20 mouse cellular contexts compared by ENCODE assay signal in the genomic region with DNA sequence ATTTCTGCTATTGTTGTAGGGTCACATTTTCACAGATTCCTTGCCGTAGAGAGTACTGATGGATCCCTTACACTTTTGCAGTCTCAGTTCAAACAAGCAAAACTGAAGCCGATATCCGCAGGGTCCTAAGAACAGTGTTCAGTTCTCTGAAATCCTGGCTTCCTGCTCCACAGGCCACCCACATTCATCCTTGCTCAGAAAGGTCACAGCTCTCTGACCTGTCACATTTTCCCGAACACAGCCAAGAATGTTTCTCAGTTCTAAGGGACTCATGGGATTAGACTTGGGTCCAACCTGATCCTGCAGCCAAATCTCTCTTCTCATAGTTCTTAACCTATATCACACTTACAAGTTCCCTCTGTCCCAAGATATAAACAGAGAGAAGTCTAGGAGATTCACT.
DNase-seq lines count a peak whose midpoint lies in the region; ATAC-seq and TF ChIP-seq lines count a peak whose summit lies in the region.
"Had no signal": no experiment of that assay in that cellular context is flagged by ENCODE, and none has a peak within 500 bp of the region (broad histone marks: within the 10 kb centered on the region; RNA-seq: fewer than 3 reads in every experiment).

No protein-coding gene starts in this region.

- H3K36me3 ChIP-seq in lung, embryonic 14.5 days (ENCODE audit: insufficient read depth), result no peaks in the 10 kb centered on the region
- no peaks in the 10 kb centered on the region for H3K36me3 ChIP-seq in kidney, postnatal 0 days (ENCODE audit: insufficient read depth, low read length)
- H3K36me3 ChIP-seq in intestine, embryonic 16.5 days (ENCODE audit: control insufficient read depth, insufficient read depth, low read length), result no peaks in the 10 kb centered on the region
- H3K36me3 ChIP-seq: G1E; hindbrain, embryonic 12.5 days; intestine, embryonic 15.5 days; liver, embryonic 15.5 days; midbrain, embryonic 13.5 days; neural tube, embryonic 15.5 days had no signal

- H3K9me3 ChIP-seq in lung, embryonic 14.5 days (ENCODE audit: low read depth, low read length), result no peaks in the 10 kb centered on the region
- no peaks in the 10 kb centered on the region for H3K9me3 ChIP-seq in kidney, postnatal 0 days (replicated peaks; ENCODE audit: low read length)
- no peaks in the 10 kb centered on the region for H3K9me3 ChIP-seq in intestine, embryonic 16.5 days (ENCODE audit: control insufficient read depth, low read length)
- H3K9me3 ChIP-seq: G1E; hindbrain, embryonic 12.5 days; intestine, embryonic 15.5 days; liver, embryonic 15.5 days; midbrain, embryonic 13.5 days; neural tube, embryonic 15.5 days had no signal

- H3K4me2 ChIP-seq in lung, embryonic 14.5 days, result no peak overlapping the region
- no peak overlapping the region for H3K4me2 ChIP-seq in kidney, postnatal 0 days (ENCODE audit: low read length)
- no peak overlapping the region for H3K4me2 ChIP-seq in intestine, embryonic 16.5 days (ENCODE audit: low read depth, low read length)
- H3K4me2 ChIP-seq: hindbrain, embryonic 12.5 days; intestine, embryonic 15.5 days; liver, embryonic 15.5 days; midbrain, embryonic 13.5 days; neural tube, embryonic 15.5 days had no signal

- peak; percentile 74; the same call in 1 of the 2 replicates for ATAC-seq in lung, embryonic 14.5 days (ENCODE audit: insufficient read depth)
- ATAC-seq in kidney, postnatal 0 days (replicated peaks; ENCODE audit: low FRiP score, low read depth), result no peak
- ATAC-seq in cerebellum, adult (ENCODE audit: insufficient number of reproducible peaks, low FRiP score, low TSS enrichment), result no peak
- no peak for ATAC-seq in intestine, embryonic 16.5 days
- ATAC-seq: CD4-positive, CD25-positive, alpha-beta regulatory T cell, adult 4 months; intestine, embryonic 15.5 days; midbrain, embryonic 13.5 days had no signal

- no peak overlapping the region for H3K27ac ChIP-seq in lung, embryonic 14.5 days (ENCODE audit: low read depth)
- no peak overlapping the region for H3K27ac ChIP-seq in kidney, postnatal 0 days
- no peak overlapping the region for H3K27ac ChIP-seq in intestine, embryonic 16.5 days (ENCODE audit: low read length)
- H3K27ac ChIP-seq: hindbrain, embryonic 12.5 days; intestine, embryonic 15.5 days; liver, embryonic 15.5 days; midbrain, embryonic 13.5 days; neural tube, embryonic 15.5 days had no signal

- no peak for TF ChIP-seq CTCF in lung, embryonic 14.5 days (IDR thresholded peaks at IDR 0.05; ENCODE audit: low read depth)
- TF ChIP-seq CTCF in kidney, postnatal 0 days (IDR thresholded peaks at IDR 0.05; ENCODE audit: low read depth), result no peak

- DNase-seq in adrenal gland, postnatal 10 days, result peak; percentile 3
- DNase-seq in adrenal gland, postnatal 4 days (ENCODE audit: low spot score in 2 of 2), result no peak
- DNase-seq in lung, embryonic 14.5 days, result peak; percentile 66
- no peak for DNase-seq in lung, postnatal 25 days (ENCODE audit: low spot score)
- peak; percentile 73 for DNase-seq in kidney, postnatal 0 days (ENCODE audit: low spot score)
- DNase-seq in thymus, adult 18-20 months, result no peak
- DNase-seq: adrenal gland, adult 2 months; cerebellum, adult 11-12 months; cerebellum, postnatal 36 days; gastrocnemius, postnatal 25 days; lung, postnatal 14 days had no signal

- H3K4me3 ChIP-seq in lung, embryonic 14.5 days (ENCODE audit: low read depth, low read length), result no peak overlapping the region
- H3K4me3 ChIP-seq in kidney, postnatal 0 days (replicated peaks; ENCODE audit: low read depth, low read length), result no peak overlapping the region
- H3K4me3 ChIP-seq in intestine, embryonic 16.5 days (ENCODE audit: low read length), result no peak overlapping the region
- H3K4me3 ChIP-seq: hindbrain, embryonic 12.5 days; intestine, embryonic 15.5 days; liver, embryonic 15.5 days; midbrain, embryonic 13.5 days; neural tube, embryonic 15.5 days had no signal

- H3K27me3 ChIP-seq in lung, embryonic 14.5 days (ENCODE audit: insufficient read depth, low read length), result no peaks in the 10 kb centered on the region
- H3K27me3 ChIP-seq in kidney, postnatal 0 days (ENCODE audit: insufficient read depth, low read length), result no peaks in the 10 kb centered on the region
- no peaks in the 10 kb centered on the region for H3K27me3 ChIP-seq in intestine, embryonic 16.5 days (replicated peaks; ENCODE audit: control insufficient read depth, insufficient read depth, low read length)
- H3K27me3 ChIP-seq: hindbrain, embryonic 12.5 days; intestine, embryonic 15.5 days; liver, embryonic 15.5 days; midbrain, embryonic 13.5 days; neural tube, embryonic 15.5 days had no signal

- no peaks in the 10 kb centered on the region for H3K4me1 ChIP-seq in lung, embryonic 14.5 days (ENCODE audit: insufficient read depth)
- no peaks in the 10 kb centered on the region for H3K4me1 ChIP-seq in kidney, postnatal 0 days (replicated peaks; ENCODE audit: insufficient read depth, low read length)
- H3K4me1 ChIP-seq in intestine, embryonic 16.5 days (ENCODE audit: control insufficient read depth, insufficient read depth, low read length), result no peaks in the 10 kb centered on the region
- H3K4me1 ChIP-seq: hindbrain, embryonic 12.5 days; intestine, embryonic 15.5 days; liver, embryonic 15.5 days; midbrain, embryonic 13.5 days; neural tube, embryonic 15.5 days had no signal

- no peak overlapping the region for H3K9ac ChIP-seq in lung, embryonic 14.5 days
- H3K9ac ChIP-seq in kidney, postnatal 0 days (ENCODE audit: low read depth, low read length), result no peak overlapping the region
- H3K9ac ChIP-seq in intestine, embryonic 16.5 days (ENCODE audit: low read depth, low read length), result no peak overlapping the region
- H3K9ac ChIP-seq: hindbrain, embryonic 12.5 days; intestine, embryonic 15.5 days; liver, embryonic 15.5 days; midbrain, embryonic 13.5 days; neural tube, embryonic 15.5 days had no signal

- WGBS in lung, embryonic 14.5 days, result 34% methylated on average over 4 of the region's 4 CpGs
- 22% methylated on average over 4 of the region's 4 CpGs for WGBS in kidney, postnatal 0 days
- 46% methylated on average over 4 of the region's 4 CpGs for WGBS in intestine, embryonic 16.5 days

Comparison
In these comparisons a context has a peak if more than half of its experiments do, and no peak if none do; other contexts are left out.
1. DNase-seq: peak in adrenal gland, postnatal 10 days (single experiment), lung, embryonic 14.5 days (single experiment) and kidney, postnatal 0 days (single experiment); none in adrenal gland, postnatal 4 days (0 of 2), lung, postnatal 25 days (single experiment) and thymus, adult 18-20 months (0 of 2).